ENCODE assay signal across 8 mouse cellular contexts in the genomic region with DNA sequence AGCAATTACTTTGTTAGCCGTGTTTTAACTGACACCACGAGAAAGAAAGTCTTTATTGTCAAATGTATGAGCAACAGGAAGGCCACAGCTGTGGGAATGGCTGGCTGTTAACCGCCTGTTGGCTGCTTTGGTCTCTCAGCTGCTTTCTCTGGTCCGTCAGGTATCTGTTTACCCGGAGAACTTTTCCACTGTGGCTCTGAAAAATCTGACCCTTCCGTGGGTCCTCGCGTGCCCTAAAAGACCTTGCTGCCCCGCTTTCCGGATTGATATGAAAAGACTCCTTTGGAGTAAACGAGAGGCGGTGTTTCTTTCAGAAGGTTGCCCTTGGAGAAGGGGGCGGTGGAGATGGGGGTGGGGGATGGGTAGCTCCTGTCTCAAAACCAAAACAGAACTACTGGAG.
DNase-seq lines count a peak whose midpoint lies in the region; ATAC-seq and TF ChIP-seq lines count a peak whose summit lies in the region.

No protein-coding gene starts in this region.

- 0 out of 4 replicates have a peak overlapping the region, but pooled peaks of 1 of the 2 experiments have one; percentile 24 for H3K4me3 ChIP-seq in ES-E14 (ENCODE audit: insufficient read depth in 1 of 2, low read depth in 1 of 2, low read length in 2 of 2, poor library complexity in 1 of 2, severe bottlenecking in 1 of 2)
- peak overlapping the region; percentile 25 for H3K4me3 ChIP-seq in hindbrain, embryonic 12.5 days
- no peak overlapping the region for H3K4me3 ChIP-seq in liver, embryonic 16.5 days (ENCODE audit: low read depth, low read length)

- no peak for ATAC-seq in hindbrain, embryonic 12.5 days (ENCODE audit: low FRiP score)
- ATAC-seq in liver, embryonic 16.5 days (ENCODE audit: low read depth), result no peak
- ATAC-seq in megakaryocyte, adult 5-6 weeks (ENCODE audit: poor library complexity, severe bottlenecking), result no peak

- WGBS in hindbrain, embryonic 12.5 days, result 0% methylated on average over 13 of the region's 13 CpGs
- 3% methylated on average over 13 of the region's 13 CpGs for WGBS in liver, embryonic 16.5 days (ENCODE audit: insufficient replicate concordance)

- in situ Hi-C loops in ES-E14 (cut with MboI; ENCODE audit: low sequenced_read_pairs in 2 of 2, unreplicated experiment in 2 of 2), result no loop called here

- H3K27me3 ChIP-seq in hindbrain, embryonic 12.5 days, result peaks cover 16% of the 10 kb centered on the region
- no peaks in the 10 kb centered on the region; the same call in none of the 2 replicates for H3K27me3 ChIP-seq in liver, embryonic 16.5 days (ENCODE audit: control insufficient read depth, insufficient read depth, low read depth, low read length)

- no peak overlapping the region for H3K9ac ChIP-seq in ES-E14 (ENCODE audit: insufficient read depth, low read depth, low read length, poor library complexity, severe bottlenecking)
- no peak overlapping the region for H3K9ac ChIP-seq in hindbrain, embryonic 12.5 days
- H3K9ac ChIP-seq in liver, embryonic 16.5 days (ENCODE audit: low read depth, low read length), result no peak overlapping the region

- H3K36me3 ChIP-seq in ES-E14 (ENCODE audit: control insufficient read depth, insufficient read depth, low read length, poor library complexity, severe bottlenecking), result no peaks in the 10 kb centered on the region
- no peaks in the 10 kb centered on the region for H3K36me3 ChIP-seq in hindbrain, embryonic 12.5 days
- no peaks in the 10 kb centered on the region for H3K36me3 ChIP-seq in liver, embryonic 16.5 days (ENCODE audit: control insufficient read depth, insufficient read depth)

- peak overlapping the region; percentile 54 for H3K4me2 ChIP-seq in hindbrain, embryonic 12.5 days (replicated peaks)
- peak overlapping the region; percentile 36; the same call in 1 of the 2 replicates for H3K4me2 ChIP-seq in liver, embryonic 16.5 days (ENCODE audit: low read depth, low read length)

- peaks cover 3 to 4% of the 10 kb centered on the region in 2 experiments; a peak in 2 of 4 replicates for H3K4me1 ChIP-seq in ES-E14 (ENCODE audit: control insufficient read depth in 2 of 2, insufficient read depth in 2 of 2, low read length in 2 of 2, poor library complexity in 1 of 2)
- peaks cover 37% of the 10 kb centered on the region for H3K4me1 ChIP-seq in hindbrain, embryonic 12.5 days
- no peaks in the 10 kb centered on the region for H3K4me1 ChIP-seq in liver, embryonic 16.5 days (ENCODE audit: control insufficient read depth, low read depth, low read length)

- peak; percentile 5 for DNase-seq in ES-CJ7 (ENCODE audit: low read depth, low spot score)
- DNase-seq in ES-E14 (ENCODE audit: low read depth, low spot score), result peak; percentile 4
- DNase-seq in right cerebral cortex, postnatal 14 days, result no peak
- no peak for DNase-seq in thymus, postnatal 4 days
- no peak for DNase-seq in lung, adult 18-20 months

- no peaks in the 10 kb centered on the region for H3K9me3 ChIP-seq in ES-E14 (ENCODE audit: control insufficient read depth, insufficient read depth, low read depth, low read length)
- no peaks in the 10 kb centered on the region for H3K9me3 ChIP-seq in hindbrain, embryonic 12.5 days (replicated peaks)
- H3K9me3 ChIP-seq in liver, embryonic 16.5 days (replicated peaks; ENCODE audit: control insufficient read depth, low read length), result no peaks in the 10 kb centered on the region

- H3K27ac ChIP-seq in ES-E14 (ENCODE audit: insufficient read depth, low read depth, low read length, poor library complexity, severe bottlenecking), result no peak overlapping the region
- H3K27ac ChIP-seq in hindbrain, embryonic 12.5 days, result peak overlapping the region; percentile 77
- H3K27ac ChIP-seq in liver, embryonic 16.5 days (ENCODE audit: low read length), result no peak overlapping the region

TF ChIP-seq in ES-E14, 5 proteins besides CTCF, POLR2A, EP300 and RAD21:
- TF ChIP-seq CHD2 (IDR thresholded peaks at IDR 0.05; ENCODE audit: low read depth, low read length) (no peak), ZNF384 (IDR thresholded peaks at IDR 0.05; ENCODE audit: low read depth, low read length) (no peak), HCFC1 (IDR thresholded peaks at IDR 0.05; ENCODE audit: borderline replicate concordance, insufficient read depth, low read length) (no peak), ZC3H11A (IDR thresholded peaks at IDR 0.05; ENCODE audit: borderline replicate concordance, low read depth, low read length) (no peak), MAFK (IDR thresholded peaks at IDR 0.05; ENCODE audit: insufficient read depth, low read depth, low read length) (no peak)

Comparison
In these comparisons a context has a peak if more than half of its experiments do, and no peak if none do; other contexts are left out.
1. DNase-seq: peak in ES-CJ7 (single experiment) and ES-E14 (single experiment); none in right cerebral cortex, postnatal 14 days (single experiment), thymus, postnatal 4 days (single experiment) and lung, adult 18-20 months (0 of 2).